Mouse (Mus musculus) brain, embryonic 18.5 days (tissue): Measurements from ENCODE around the gene Cyp3a41a.
"Not testable (repeated sequence)": the region's sequence is repeated elsewhere in the genome, so short reads cannot be mapped to it uniquely, and the experiment has no call there.

Source experiments
- DNase-seq: peaks from one replicate; pipeline ENCODE4 v3.0.0-alpha.2; 2012; ENCODE audit warnings: low read depth, low spot score

Gene Cyp3a41a

DNA sequence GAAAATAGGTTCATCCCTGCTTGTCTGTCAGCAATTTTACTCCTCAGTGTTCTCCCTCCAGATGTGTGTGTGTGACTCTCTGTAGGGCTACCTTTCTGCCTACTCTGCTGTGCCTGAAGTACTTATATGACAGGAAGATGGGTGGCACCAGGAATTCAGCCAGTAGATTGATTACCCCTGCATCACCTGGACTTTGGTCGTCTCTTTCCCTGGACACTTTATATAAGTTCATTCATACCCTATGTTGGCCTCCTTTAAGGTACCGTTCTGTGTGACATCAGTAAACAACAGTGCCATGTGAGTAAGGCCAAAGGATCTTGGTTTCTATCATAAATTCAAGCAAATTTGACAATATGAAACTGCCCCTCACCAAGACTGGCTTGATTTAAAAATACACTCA lies at the start of gene Cyp3a41a:
Cyp3a41a (minus strand) TSS at position 101 of the 400 bp plus-strand sequence.
- DNase-seq: not testable (repeated sequence)

DNA sequence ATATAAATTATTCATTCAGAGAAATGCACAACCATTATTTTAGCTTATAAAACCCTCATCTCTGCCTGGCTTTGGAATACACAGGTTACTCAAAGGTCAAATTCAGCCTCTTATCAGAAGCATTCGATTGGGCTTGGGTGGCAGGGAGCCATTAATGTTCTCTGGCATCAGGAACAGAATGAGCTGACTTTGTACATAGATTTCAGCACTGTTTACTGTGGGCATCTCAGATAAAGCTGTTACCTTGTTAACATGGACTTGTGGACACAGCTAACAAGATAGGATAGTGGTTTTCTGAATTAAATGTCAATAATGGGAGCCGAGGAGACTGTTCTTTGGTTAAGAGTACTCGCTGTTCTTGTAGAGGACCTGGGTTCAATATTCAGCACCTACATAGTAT lies 17.6 kb upstream of the Cyp3a41a start:
- not testable (repeated sequence) for DNase-seq

DNA sequence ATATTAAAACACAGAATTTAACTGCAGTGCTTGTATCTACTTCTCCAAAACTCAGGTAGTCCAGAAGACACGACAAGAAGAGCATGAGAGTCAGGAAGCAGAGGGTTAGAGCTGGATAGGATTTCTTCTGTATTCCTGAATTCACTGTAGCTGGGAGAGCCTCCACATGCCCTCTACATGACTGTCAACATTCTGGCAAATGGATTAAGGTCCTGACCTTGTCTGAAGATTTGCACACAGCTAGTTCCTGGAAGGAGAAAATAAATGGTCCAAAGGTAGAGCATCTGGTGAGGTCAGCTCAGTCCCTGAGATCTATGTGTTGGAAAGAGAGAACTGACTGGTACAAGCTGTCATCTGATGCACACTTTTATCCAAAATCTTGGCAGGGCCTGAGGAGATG lies 5.6 kb downstream of the Cyp3a41a start:
- not testable (repeated sequence) for DNase-seq

DNA sequence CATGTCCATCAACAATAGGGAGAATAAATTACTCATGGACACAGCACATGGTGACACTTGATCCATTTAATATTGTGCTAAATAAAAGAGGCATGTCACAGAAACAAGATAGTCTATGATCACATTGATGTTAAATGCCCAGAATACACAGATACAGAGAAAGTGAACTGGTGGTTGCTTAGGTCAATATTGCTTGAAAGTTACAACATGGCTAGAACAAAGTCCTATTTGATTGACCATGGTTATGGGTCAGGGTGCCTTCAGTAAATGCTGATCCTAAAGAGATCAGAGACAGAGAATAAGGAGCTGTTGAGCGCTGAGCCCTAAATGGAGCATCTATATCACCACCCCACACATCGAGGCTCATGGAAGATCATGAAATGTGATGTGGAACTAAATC lies 12.6 kb downstream of the Cyp3a41a start:
- not testable (repeated sequence) for DNase-seq

DNA sequence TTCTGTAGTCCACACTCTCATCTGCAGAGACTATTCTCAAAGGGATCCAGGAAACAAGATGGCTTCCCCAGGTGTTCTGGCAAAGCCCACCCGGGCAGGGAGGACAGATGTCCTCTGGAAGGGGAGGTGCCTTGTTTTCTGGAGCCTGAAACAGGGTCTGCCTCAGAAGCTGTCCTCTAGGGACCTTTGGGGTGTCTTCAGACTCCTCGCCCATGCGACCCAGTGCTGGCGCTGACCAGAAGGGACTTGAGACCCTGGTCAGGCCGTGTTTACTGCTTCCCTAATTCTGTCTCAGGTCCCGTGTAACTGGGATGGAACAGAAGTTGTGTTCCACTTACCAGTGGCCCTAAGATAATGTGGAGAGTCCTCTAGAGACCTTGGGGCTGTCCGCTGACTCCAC lies 57.9 kb downstream of the Cyp3a41a start:
- no peak for DNase-seq

DNA sequence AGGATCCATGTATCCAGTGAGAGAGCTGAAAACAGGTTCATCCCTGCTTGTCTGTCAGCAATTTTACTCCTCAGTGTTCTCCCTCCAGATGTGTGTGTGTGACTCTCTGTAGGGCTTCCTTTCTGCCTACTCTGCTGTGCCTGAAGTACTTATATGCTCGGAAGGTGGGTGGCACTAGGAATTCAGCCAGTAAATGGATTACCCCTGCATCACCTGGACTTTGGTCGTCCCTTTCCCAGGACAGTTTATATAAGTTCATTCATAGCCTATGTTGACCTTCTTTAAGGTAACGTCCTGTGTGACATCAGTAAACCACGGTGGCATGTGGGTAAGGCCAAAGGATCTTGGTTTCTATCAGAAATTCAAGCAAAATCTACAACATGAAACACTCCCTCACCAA lies 72.2 kb downstream of the Cyp3a41a start:
- no peak for DNase-seq
